Mouse (Mus musculus) cerebellum, postnatal 10 days (tissue): ENCODE results near the gene Aak1.
A peak's percentile ranks its signal among the peaks of the same experiment; 100 is the strongest.

Experiments
- DNase-seq, 2 experiments: peaks; one replicate each; pipeline ENCODE4 v3.0.0; 2021; ENCODE audit warnings: mixed read lengths in 2 of 2

Gene Aak1

DNA sequence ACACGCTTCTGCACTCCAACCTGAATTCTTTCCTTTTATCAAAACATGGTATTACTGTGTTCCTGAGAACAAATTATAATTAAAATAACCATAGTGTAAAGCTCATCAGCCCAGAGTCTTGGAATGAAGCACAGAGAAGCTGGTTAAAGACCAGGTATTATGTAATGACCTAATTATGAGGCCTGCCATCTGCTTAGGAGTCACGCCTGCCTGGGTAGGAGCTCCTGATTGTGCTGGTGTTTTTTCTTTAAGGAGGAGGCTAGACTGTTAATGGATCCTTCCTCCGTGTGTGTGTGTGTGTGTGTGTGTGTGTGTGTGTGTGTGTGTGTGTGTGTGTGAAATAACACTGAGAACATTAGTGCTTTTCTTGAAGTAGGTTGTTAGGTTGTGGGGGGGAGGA is 49.7 kb downstream of the Aak1 start:
- DNase-seq, result peak in 1 of 2 experiments; percentile 34

DNA sequence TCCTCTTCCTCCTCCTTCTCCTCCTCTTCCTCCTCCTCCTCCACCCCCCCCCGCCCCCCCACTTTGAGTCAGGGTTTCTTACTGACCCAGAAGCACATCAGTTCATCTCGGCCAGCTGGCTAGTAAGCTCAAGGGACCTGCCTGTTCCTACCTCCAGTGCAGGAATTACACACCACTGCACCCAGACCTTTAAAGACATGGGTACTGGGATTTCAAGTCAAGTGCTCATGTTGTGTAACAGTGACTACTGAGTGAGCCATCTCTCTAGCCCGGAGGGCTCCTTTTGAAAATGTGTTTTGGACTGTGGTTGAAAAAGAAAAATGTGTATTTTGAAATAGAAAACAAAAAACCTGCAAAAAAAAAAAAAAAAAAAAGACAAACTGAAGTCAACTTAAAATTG is 50.6 kb downstream of the Aak1 start:
- DNase-seq, result no peak

DNA sequence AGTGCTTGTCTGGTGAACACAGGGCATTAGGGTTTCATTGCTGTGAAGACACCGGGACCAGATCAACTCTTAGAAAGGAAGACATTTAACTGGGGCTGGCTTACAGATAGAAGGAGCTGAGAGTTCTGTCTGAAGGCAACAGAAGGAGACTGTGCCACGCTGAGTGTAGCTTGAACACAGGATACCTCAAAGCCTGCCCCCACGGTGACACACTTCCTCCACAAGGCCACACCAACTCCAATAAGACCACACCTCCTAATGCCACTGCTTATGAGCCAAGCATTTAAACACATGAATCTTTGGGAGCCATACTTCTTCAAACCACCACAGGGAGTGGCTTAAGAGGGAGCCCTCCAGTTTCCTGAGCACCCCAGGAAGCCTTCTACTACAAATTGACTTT is 51.2 kb downstream of the Aak1 start:
- no peak for DNase-seq

DNA sequence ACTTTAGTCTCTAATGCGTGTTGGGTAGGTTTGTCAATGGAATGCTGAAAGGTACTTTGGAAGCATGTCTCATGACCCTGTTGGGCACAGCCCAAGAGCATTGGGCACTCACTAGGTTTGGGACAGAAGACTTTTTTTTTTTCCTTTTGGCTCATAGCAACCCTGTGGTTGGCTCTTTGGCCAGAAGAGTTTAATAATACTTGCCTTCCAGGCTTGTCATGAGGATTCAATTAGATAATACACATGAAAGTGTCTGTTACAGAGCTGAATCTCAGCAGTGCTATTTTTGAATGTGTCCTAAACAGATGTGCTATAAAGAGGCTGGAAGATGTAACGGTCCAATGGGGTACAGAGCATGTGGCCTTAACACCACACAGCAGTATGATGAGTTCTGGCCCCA is 56.2 kb downstream of the Aak1 start:
- DNase-seq, result no peak

DNA sequence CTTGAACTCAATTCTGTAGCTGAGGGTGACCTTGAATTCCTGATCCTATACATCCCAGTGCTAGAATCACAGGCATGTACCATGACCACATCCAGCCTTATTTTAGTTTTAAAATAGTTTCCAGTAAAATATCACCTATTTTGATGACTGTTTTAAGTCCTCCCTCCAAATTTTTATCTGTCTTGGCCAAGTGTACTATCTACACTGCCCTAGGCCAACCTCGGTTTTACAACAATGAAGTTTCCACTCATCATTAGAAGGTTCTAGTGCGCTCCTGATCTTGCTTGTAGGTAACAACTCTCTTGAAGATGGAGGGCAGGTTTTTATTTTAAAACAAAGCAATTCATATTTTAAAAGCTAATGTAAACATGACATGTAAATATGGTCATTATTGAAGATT is 57.9 kb downstream of the Aak1 start:
- no peak for DNase-seq

DNA sequence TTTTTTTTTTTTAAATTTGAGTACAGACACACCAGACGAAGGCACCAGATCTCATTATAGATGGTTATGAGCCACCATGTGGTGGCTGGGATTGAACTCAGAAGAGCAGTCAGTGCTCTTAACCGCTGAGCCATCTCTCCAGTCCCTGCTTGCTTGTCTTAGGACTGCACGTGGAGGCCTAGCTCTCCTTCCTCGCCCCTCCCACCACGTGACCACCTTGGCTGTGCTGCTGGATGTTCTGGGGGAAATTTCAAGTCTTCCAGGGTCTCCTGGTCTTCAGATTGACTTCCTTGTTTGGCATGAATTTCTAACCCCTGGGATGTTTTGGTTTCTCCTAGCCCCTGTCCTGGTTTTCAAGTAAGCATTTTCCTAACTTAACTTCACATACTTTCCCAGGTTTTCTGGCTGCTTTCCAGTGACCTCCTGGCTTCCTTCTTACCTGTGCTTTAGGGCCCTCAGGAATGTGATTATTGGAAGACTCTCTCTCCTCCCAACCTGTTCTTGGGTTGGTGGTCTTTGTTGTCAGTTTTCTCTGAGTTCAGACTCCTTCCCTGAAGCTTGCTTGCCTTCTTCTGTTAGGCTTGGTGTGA is 59.3 kb downstream of the Aak1 start:
- no peak for DNase-seq

DNA sequence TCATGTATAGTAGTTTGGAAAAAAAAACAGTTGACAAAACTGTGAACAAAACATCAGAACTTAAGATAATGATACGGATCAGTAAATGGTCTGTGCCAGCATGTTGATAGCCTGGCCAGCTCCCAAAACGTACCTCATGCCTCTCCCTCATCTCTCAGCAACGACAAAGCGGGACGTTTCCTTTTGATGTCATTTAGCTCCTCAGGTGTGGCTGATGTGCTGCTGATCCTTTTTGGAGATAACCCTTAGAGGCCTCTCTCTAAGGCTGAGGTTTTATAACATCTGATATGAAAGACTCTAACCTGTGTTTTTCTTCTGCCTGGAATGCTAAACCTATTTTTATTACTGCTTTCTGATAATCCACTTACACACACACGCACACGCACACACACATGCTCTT is 60.6 kb downstream of the Aak1 start:
- DNase-seq, result no peak

DNA sequence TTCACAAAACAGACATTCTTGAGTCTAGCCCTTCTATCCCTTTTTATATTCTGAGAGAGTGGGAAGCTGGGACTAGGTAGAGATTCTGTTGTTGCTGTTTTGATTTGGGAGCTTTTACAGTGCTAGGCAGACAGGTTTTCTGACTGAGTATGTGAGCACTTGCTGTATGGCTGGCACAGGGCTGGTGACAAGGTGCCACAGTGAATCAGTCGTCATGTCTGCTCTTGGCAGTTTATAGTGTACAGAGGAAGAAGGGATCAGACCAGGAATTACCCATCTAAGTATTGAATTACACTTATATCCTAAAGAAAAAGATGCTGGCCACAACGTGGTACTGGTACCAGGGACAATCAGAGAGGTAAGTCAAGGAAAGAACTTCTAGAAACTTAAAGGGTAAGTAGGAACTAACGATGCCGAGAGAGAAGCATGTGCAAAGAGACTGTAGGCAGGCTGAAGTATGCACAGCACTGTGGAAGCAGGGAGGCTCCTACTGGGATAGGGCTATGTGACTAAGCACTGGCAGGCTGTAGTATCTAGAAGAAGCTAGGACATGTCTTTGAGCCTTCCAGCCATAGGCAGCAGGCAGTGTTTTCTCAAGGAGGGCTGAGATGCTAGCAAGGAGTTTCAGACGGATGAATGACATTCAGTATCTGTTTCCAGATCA is 67.0 kb downstream of the Aak1 start:
- DNase-seq, result no peak

DNA sequence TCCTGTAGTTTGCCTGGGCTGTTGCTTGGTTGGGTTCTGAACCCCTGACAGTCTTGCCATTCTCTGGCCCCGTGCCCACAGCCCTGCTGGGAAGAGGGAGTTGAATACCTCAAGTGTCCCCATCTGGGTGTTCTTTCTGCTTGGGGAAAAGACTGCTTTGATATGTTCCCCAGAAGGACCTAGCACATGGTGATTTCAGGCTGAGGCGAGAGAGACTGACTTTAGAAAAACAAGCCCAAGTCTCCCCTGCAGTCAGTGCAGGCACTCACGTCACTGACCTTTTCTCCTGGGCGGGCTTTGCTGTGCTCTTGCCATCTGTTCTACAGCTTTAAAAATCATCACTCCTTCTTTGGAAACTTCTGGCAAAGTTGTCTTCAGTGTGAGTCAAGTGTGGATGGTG is 67.9 kb downstream of the Aak1 start:
- peak; percentile 52 to 59 for DNase-seq

DNA sequence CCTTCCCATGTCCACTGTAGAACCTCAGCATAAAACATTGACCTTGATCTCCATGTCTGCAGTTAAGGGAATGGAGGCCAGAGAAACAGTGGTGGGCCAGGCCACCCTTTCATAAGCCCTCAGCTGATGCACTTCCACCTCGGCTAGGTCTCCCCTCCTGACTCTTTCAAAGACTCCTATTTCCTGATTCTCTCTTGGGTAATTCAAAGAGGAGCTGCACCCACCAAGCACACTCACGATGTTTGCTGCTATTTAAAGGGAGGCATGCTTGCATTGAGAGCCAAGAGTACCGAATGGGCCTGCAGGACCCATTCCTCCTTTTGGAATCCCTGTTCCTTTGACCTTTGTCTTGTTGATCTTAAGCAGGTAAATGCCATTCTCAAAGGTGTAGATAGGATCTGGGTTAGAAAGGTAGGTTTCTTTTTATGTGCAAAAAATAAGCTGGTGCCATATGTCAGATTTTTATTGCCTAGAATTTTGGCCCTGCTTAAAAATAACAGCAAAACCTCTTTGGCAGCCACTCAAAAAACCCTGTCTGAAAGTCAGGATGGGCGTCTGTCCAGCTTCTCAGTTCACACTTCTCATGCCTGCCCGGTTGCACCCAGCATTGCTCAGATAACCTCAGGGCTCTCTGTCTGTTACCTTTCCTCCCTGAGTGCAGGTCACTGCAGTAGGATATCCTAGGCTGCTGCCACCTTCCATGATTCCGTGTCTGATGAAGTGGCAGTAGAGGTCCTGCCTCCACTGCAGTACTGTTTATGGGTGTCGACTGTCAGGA is 68.9 kb downstream of the Aak1 start:
- peak; percentile 68 for DNase-seq

DNA sequence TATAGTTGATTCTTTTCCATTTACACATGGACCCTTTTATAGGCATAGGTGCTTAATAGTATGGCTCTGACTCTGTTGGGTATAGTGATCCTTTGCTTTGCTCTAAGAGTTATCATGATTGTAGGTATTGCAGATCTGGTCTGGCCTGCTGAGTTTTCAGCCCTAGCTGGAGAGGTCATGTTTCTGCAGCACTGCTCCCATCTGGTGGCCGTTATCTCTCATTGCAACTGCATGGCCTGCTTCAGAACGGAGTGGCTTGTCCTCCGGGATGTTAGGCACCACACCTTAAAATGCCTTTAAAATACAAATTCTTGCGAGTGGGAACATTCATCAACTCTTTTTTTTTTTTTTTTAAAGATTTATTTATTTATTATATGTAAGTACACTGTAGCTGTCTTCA is 72.6 kb downstream of the Aak1 start:
- DNase-seq, result peak; percentile 70

DNA sequence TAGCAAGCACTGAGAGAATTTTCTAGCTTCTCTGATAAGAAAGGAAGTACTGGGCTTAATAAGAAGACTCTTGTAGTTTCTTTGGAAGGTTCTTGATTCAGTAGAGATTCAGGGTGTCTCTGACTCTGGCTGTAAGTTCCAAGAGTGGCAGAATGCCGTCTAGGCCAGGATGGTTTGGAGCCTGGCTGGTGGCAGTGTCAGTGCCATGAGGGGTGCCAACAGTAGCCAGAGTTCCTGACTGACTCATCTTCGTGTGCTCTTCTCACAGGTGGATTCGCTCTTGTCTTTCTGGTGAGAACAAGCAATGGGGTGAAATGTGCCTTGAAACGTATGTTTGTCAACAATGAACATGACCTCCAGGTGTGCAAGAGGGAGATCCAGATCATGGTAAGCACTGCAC is 75.4 kb downstream of the Aak1 start:
- no peak for DNase-seq

DNA sequence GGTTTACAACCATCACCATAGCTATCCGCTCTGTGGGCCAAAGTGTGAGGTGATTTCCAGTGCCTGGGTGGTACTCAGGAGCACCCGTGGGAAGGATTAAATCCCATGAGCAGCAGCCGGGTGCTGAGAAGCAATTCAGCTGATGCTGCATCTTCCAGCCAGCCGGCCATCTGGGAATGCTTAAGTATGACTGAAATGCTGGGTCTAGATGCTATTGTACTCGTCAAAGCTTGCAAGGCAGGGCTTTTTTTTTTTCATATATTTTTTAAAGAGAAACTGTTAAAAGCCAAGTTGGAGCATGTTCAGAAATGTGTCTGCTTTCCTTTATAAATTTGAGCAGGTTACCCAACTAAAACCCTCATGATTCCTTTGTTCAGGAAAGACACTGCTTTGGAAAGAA is 85.2 kb downstream of the Aak1 start:
- no peak for DNase-seq

DNA sequence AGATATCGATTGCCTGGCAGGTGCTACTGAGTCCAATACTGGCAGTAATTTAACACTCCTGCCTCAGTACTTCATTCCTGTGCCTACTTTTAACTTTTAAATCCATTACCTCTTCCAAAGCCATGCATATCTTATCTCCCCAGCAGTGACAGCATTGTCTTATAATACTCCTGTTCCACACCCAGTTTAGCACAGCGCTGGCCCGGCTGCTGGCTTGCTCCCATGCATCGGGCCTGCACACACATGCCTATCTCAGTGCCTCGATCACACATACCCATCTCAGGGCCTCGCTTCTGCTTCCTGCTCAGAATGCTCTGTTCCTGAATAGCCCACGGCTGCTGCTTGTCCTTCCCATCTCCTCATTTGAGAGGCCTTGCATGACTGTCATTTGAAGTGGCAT is 90.5 kb downstream of the Aak1 start:
- no peak for DNase-seq

DNA sequence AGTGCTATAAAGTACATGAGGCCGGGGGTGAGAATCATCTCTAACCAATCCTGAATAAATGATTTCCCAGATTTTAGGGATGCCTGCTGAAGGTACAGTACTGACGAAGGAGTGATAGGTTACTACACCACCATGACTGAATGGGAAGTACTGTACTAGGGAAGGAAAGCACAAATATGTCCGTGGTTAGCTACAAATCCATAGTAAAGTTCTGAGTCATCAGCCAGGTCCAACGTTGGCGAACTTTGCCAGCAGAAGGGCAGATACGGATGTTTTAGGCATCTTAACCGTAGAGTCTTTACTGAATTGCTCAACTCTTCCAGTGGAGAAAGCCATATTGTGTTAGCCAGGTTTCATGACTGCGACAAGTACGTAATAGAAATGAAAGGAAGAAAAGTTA is 91.6 kb downstream of the Aak1 start:
- DNase-seq, result no peak

DNA sequence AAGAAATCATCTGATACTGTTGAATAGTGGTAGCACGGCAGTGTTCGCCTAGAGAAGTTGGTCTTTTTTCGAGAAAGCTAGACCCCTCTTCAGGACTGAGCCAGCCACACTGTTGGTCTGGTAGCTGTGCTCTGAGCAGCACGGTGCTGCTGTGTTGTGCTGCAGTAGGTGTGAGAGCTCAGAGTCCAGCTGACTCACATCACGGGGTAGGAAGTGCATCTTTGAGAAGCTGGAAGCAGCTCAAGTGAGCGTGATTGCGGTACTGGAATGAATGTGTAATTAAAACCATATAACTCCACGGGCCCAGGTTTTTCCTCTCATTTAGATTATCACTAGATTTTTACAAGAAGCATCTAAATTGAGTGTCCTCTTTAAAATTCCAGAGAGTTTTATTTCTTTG is 97.8 kb downstream of the Aak1 start:
- no peak for DNase-seq

DNA sequence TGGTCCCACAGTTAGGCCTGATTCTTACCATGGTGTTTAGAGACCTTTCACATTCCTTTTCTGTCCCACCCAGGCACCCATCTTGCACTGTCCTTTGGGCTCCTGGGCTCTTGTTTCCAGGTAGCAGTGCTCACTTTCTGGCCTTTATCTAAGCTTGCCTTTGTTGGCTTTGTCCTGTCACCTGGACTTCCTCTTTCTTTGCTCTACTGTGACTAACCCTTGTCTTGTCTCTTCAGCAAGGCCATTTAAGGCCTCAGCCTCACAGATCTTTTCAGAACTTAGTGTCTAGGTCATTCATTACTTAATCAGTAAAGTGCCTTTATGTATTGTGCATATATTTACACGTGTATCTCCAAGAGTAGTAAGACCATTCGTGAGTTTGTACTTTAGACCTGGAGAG is 99.4 kb downstream of the Aak1 start:
- DNase-seq, result no peak

DNA sequence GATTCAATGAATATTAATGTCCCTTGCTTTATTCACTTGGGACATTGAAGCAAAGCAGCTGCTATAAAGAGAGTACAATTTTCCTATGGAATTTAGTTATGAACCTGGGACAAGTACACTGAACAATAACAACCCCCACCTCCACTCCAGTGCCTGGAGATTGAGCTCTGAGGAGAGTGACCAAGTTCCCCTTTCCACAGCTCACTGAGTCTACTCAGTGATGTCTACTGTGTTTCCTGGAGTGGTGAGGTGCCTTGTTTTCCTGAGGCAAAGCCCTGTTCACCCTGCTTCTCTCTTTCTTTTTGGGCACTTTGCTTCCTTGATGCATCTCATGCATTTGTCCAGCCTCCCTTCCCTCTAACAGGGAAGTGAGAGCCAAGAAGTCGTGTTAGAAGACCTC is 100.8 kb downstream of the Aak1 start:
- no peak for DNase-seq

DNA sequence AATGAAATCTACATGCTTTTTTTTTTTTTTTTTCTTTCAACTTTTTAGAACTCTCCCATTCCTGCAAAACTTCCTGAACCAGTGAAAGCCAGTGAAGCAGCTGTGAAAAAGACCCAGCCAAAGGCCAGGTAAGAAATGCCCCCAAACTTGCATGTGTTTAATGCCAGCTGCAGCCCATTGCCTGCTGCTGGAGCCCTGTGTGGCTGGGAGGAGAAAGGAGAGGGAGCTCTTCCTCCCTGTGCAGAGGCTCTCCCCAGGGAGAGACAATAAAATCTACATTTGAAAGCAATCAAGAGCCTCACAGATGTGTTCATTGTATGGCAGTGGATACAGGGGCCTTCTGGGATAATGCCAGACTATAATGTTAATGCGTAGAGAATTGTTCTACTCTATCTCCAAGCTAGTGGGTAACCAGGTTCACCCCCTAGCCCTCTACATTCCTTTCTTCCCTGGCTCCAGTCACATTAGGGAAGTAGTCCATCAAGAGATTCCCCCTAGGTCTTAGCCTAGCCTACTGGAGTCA is 101.5 kb downstream of the Aak1 start:
- DNase-seq, result no peak

DNA sequence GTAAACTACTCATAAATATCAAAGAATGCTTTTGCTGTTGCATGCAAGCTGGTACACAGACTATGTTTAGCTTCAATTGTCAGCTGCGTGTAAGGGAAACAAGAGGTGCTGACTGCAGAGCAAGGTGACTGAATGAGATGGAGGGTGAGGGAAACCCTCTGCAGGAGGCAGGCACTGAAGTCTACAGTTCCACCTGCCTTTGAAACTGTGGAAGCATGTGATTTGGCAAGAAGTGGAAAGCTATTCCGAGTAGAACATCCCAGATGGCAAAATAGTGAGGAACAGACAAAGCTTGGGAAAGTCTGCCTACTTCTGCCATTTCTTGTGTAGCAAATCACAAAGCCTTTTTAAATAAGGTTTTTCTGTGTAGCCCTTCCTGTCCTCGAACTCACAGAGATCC is 106.4 kb downstream of the Aak1 start:
- DNase-seq, result peak in 1 of 2 experiments; percentile 3

DNA sequence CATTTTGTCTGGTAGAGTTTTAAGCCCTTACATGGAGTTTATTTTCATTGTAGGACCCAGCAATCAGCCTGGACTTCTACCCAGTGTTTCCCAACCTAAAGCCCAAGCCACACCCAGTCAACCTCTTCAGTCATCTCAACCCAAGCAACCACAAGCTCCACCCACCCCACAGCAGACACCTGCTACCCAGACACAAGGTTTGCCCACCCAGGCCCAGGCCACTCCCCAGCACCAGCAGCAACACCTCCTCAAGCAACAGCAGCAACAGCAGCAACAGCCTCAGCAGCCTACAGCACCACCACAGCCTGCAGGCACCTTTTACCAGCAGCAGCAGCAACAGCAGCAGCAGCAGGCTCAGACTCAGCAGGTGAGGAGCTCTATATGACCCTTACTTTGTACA is 106.9 kb downstream of the Aak1 start:
- no peak for DNase-seq

DNA sequence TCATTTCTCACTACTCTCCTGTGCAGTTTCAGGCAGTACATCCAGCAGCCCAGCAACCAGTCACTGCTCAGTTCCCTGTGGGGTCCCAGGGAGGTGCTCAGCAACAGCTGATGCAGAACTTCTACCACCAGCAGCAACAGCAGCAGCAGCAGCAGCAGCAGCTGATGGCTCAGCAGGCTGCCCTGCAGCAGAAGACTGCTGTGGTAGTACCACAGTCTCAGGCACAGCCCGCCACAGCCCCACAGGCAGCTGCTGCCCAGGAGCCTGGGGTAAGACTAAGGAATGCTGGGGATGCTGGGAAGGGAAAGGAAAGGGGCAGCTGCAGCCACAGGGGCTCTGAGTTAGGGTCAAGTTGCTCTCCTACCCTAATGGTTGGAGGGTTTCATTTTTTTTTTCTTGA is 109.7 kb downstream of the Aak1 start:
- DNase-seq, result no peak

DNA sequence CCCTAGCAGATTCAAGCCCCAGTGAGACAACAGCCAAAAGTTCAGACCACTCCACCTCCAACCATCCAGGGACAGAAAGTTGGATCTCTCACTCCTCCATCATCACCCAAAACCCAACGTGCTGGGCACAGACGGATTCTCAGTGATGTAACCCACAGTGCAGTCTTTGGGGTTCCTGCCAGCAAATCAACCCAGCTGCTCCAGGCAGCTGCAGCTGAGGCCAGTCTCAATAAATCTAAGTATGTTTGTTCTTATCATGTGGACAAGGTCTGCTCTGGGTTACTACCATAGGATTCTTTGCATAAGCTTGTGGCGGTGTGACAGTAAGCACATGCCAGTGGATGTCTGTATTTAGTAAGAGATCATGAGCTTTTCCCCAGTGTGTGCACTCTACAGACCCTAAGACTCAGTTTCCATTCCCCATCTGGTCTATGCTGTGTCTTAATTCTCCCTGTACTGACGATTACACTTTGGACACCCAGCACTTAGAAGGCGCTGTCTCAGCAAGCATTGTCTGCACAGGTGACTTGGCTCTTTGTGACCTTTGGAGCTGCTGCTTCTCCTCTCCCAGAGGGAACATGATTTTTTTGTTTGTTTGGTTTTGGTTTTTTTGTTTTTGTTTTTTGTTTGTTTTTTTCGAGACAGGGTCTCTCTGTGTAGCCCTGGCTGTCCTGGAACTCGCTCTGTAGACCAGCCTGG is 114.8 kb downstream of the Aak1 start:
- DNase-seq, result no peak

DNA sequence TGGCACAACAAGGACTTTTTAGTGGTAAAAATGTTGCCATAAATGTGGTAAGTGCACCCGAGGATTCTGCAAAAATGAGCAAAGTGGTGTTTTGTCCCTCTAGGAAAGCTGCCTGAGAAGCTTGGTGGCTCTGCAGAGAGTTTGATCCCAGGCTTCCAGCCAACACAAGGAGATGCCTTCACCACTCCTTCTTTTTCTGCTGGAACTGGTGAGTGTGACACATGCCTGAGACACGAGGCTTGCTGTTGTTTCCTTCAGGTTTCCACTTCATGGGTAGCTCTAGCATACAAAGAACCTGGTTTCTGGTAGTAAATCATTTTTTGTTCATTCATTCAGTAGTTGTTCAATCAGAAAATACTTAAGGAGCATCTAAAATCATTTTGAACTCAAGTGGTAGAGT is 117.8 kb downstream of the Aak1 start:
- DNase-seq, result no peak
